Mouse (Mus musculus) cerebellum, postnatal 25 days (tissue): Measurements from ENCODE around the gene Mcm2.

ENCODE experiments used
- DNase-seq, 2 experiments: peaks; one replicate each; pipeline ENCODE4 v3.0.0; 2021; ENCODE audit warnings: mixed read lengths in 2 of 2

Mcm2 gene

DNA sequence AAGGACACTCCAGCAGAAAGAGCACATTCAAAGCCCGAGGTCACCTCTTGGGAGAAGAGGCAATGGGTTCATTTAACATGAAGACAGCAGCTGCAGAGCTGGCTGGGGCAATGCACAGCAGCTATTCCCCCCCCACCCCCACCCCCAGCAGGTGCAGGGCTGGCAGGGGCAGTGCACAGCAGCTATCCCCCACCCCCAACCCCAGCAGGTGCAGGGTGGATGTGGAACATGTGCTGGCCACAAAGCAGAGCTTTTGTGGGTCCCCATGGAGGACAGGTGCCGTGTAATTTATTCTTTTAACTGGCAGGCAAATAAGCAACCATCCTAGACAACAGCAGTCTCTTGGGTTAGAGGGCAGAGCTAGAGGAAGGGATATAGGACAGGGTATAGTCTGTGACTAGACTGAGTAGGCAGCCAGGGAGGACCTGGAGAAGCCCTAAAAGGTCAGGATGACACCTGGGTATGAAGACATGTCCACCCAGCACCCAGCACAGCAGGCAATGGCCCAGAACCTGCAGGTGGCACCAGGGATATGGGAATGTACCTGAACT, 12.1 kb downstream of the Mcm2 start:
- no peak for DNase-seq

DNA sequence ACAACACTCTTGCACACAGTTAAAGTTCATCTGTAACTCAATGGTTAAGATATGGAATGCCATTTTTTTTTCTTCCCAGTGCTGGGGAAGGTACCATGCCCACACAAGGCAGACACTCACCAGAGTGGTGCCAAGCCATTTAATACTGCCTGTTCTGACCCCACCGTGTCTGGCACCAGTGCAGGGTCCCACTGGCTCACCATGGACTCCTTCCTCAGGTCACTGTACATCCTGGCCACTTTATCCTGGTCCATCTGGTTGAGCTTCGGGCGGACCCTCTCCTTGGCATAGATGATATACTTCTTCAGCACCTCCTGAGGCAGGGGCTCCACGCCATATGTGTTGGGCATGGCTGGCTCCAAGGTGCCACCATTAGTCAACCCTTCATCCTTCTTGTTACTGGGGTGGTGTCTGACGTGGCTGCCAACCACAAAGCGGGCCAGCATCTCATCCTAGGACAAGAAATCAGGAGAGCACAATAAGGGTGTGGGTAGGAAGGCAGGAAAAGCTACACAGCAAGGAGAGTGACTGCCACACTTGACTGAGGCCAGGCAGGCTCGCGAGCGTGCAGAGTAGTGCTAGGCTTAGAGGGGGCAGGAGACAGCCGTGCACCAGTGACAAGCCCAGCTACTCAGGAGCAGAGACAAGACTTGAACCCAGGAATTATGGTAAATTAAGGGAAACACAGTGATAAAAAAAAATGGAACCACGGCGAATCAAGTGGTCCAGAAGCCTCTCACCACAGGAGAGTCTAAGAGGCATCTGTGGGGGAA, 12.8 kb downstream of the Mcm2 start:
- DNase-seq = no peak

DNA sequence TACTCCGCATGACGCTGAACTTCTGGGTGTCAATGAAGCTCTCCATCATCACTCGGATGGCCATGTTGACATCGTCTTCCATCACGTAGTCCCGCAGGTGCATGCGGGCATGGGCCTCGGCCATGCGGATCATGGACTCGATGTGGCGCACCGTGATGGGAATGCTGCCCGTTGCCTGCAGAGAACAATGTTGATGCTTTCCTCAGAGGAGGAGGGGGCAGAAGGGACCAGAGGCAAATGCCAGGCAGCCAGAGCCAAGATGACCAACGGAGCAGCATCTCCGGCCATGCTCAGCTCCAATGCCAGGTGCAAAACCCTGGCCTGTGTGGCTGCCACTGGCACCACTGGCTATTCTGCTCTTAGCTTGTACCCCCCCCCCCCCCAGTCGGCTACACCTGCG, 13.9 kb downstream of the Mcm2 start:
- DNase-seq = no peak

DNA sequence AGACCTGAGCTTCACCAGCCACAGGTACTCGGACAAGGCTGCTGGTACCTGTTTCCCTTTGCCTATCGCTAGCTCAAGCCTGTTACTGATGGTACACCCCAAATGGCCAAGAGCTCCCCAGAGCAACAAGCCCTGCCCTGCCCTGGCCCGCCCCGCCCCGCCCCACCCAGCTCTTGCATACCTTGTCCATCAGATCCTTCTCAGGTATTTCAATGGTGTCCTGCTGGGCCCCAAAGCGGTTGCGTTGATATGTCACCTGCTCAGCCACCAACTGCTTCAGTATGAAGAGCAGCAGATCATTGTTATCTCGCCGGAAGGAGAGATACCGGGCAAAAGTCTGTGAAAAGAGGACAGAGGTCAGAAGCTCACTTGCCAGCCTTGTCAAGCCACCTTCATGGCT, 14.4 kb downstream of the Mcm2 start:
- DNase-seq = no peak

DNA sequence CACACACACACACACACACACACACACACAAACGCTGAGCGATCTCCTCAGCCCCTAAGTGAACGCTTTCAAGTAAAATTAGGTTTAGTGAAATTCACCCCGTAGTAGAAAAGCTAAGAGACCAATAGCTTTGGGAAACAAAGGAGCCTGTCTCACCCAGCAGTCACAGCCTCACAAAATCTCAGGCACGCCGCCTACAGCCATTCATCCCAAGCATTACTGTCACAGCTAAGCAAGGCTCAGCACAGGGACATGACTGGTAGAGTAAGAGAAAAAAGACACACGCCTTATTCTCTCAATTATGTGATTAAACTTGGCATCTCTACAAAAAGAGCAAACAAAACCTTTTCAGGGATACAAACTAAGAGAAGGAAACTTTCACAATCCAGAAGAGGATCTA, 17.2 kb downstream of the Mcm2 start:
- DNase-seq = no peak

DNA sequence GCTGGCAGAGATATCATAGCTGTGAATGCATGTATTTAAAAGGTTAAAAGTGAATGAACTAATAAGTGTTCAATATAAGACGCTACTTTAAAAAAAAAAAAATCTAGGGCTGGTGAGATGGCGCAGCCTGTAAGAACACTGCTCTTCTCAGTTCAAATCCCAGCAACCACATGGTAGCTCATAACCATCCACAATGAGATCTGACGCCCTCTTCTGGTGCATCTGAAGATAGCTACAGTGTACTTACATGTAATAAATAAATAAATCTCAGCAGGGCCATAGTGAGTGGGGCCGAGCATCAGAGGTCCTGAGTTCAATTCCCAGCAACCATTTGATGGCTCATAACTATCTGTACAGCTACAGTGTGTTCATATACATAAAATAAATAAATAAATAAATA, 19.1 kb downstream of the Mcm2 start:
- peak in 1 of 2 experiments; percentile 52 for DNase-seq

DNA sequence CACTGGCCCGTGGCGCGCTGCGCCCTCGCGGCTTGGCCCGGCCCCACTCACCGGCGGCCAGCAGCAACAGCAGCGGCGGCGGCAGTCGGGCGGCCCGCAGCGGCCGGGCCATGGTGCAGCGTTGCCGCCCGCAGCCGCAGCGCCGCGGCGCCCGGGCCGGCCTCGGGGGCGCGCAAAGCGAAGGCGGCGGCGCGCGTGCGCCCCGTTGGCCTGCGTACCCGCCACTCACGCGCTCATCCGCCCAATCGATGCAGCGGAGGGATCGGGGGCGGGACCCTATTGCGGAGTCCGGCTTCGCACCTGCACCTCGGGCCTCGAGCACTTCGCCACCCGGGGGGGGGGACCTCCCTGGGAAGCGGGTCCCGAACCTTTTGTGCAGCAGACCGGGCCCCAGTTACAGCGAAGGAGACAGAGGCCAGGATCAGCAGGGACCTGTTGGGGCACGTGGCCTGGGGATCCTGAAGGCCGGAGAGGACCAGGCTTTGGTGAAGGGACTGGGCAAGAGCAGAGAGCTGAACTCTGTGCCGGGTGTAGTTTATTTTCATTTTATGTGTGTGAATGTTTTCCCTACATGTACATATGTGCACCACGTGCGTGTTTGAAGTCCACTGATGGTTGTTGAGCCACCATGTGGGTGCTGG, 23.6 kb downstream of the Mcm2 start, which contains the start of gene Podxl2:
Podxl2 (minus strand) TSS at position 177 of the 641 bp plus-strand sequence.
- peak; percentile 91 to 95 for DNase-seq

DNA sequence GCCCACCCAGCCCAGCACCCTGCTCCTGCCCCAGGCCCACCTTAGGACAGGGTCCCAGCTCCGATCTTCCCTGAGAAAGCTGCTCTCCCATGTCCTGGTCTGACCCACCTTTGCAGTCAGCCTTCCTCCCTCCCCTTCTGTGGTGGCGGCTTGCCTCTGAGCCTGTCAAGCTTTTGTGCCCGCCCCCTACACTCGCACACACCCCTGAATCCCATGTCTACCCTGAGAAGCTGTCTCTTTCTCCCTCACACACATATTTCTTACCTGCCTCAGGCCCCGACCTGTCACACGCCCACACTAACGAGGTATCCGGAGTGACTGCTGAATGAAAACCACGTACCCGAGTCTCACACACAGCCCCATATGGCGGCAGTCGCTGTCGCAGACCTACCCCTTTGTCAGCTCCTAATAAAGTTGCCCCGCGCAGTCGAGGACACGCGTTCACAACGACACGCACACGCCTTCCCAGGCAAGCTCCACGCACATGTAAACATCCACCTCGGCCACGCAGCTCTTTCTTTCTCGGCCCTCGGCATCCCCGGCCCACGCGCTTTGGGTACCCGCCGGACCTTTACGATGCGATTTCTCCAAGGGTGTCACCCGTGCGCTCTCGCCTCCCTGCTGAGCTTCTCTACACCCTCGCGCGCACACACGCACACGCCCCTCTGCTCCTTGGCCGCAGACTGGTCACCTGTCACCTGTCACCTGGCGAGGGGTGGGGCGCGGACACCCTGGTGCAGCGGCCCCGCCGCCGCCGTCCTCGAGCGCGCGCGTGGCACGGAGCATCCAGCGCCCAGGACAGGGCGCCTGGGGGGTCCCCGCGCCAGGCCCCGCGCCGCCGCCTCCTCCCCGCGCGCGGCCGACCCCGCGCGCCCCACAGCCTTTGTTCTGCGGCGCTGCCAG, 24.4 kb downstream of the Mcm2 start:
- peak; percentile 62 to 69 for DNase-seq

DNA sequence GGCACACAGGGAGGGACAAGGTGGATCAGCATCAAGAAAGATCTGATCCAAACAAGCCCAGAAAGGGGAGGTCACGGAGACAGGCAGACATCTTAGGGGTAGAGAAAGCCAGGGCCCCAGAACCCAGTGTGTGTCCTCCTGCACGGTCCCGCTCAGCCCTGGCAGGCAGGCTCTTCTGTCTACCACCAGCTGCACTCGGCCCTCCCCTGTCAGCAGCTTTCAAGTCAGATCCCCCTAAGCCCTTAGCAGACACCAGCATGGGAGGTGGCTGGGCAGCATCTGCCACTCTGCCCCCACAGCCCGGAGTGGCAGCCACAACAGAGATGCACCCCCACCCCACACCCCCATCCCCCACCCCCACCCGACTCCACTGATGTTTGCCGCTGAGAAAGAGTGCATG, 25.8 kb downstream of the Mcm2 start:
- DNase-seq = peak in 1 of 2 experiments; percentile 48

DNA sequence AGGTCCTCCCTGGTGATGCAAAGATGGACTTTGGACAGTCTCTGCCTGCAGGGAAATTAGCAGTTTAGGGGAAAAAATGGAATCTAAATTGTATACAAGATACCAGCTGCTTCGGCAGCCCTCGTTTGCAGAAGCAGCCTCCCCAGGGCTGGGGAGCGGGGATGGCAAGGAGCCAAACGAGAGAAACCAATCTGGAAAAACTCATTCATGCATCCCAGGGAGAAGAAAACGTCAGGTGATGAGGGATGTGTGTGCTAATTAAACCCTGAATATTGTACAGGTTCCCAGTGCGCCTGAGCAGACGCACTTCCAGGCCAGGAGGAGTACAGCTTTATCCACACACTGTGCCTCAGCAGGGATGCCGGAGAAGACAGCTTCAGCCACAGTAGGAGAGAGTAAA, 27.0 kb downstream of the Mcm2 start:
- peak; percentile 56 to 70 for DNase-seq

DNA sequence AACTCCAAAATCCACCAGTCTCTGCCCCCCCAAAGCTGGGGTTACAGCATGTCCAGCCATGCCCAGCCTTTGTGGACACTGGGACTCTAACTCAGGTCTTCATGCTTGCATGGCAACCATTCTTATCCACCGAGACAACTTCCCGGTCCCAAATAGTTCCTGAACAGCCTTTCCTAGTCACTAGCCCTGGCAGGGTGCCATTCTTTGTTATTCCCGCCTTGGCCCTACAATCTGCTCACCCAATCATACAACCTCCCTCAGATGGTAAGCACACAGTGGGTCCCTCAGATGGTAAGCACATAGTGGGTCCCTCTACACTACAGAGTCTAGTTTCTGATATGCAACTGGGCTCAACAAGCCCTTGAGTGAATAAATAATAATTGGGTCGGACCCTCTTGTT, 28.0 kb downstream of the Mcm2 start:
- peak in 1 of 2 experiments; percentile 75 for DNase-seq

DNA sequence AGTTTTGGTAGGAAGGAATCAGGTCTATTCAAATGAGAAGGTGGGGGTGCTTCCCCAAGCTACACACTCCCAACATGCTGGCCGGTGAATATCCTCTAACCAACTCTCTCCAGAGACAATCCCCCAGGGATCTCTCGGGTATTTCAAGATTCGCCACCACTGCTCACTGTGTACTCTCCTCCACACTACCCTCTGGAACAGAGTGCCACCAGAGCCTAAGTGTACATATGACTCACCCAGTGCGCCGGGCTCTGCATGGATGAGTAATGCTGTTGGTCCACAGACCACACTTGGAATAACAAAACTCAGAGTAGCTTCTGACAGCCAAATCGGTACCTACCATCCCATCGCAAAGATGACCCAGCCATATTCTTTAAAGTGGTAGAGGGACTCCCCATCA, 29.1 kb downstream of the Mcm2 start:
- peak in 1 of 2 experiments; percentile 36 for DNase-seq

DNA sequence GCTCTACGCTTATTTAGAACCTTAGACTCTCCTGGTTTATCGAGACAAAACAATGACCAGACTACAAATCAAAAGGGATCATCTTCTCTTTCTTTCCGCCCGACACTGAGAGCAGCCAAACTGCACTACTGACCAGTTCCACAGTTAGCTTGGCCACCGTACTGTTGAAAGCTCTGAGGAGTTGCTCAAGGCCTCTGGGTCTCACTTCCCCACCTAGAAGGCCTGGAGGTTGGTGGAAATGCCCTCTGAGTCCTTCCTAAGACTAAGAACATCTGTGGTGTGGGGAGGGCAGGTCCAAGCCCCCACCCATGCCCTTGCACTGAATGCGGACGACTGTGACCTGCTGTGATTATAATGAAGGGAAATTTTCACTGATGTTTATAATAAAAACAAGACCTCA, 32.9 kb downstream of the Mcm2 start:
- no peak for DNase-seq

DNA sequence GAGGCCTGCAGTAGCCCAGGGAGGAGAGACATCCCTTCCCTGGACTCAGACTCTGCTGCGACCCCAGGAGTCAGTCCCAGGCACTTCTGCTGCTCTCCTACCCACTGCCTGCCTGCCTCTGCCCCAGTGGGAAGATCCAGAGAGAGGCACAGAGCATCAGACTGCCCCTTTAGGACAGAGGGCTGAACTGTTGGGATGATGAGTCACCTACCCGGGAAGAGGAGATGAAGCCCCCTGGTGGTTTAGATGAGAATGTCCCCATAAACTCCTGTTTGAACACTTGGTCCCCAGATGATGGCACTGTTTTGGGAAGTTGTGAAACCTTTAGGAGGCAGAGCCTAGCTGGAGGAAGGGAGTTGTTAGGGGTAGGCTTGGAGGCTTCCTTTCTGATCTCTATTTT, 37.7 kb downstream of the Mcm2 start:
- peak in 1 of 2 experiments; percentile 43 for DNase-seq

DNA sequence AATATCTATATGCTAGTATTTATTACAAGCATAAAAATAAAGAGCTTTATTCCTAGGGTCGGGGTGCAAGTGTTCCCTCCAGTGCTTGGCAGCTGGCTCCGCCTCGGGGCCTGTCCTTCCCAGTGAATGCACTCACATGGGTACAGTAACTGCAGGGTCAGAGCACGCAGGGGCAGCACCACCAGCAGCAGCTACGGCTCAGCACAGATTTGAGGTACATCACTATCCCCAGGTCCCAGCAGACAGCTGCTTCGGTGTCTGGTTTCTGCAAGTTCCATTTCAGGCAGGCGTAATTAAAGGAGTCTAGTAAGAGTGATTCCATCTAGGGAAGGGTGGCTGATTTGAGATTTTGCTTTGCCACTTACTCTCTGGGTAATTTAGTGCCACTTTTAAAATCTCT, 40.2 kb downstream of the Mcm2 start:
- DNase-seq = peak in 1 of 2 experiments; percentile 30

DNA sequence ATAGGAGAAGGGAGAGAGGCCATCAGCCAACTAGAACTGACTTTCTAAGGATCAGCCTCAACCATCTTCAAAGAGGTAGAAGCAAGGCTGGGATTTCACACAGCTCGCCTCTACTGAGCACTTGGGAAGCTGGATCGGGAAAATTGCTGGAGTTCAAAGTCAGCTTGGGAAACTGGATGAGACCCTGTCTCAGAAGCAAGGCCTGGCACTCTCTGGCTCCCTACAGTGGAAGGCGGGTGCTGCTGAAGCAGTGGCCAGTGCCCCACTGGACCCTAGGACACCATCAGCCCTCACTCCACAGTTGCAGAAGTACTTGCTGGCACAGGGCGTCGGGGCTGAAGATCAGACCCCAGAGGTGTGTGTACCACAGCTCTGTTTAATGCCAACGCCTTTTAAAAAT, 40.8 kb downstream of the Mcm2 start:
- peak in 1 of 2 experiments; percentile 46 for DNase-seq

DNA sequence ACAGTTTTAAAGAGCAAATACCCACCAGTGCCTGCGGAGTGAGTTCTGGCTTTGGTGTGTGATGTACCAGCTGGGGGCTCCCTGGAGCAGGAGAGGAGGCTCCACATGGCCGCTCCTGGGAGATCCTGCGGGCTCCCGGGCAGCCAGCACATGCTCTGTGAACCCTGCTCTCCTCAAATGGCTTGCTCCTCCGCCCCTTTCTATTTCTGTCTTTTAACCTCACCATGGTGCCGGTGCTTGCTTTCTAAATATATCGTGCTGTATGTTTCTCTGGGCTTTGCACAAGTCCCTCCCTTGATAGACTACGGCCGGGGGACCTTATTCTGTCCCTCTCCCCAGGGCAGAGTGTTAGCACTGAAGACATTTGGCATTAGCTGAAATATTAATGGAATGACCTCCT, 41.3 kb downstream of the Mcm2 start:
- peak; percentile 82 to 85 for DNase-seq

DNA sequence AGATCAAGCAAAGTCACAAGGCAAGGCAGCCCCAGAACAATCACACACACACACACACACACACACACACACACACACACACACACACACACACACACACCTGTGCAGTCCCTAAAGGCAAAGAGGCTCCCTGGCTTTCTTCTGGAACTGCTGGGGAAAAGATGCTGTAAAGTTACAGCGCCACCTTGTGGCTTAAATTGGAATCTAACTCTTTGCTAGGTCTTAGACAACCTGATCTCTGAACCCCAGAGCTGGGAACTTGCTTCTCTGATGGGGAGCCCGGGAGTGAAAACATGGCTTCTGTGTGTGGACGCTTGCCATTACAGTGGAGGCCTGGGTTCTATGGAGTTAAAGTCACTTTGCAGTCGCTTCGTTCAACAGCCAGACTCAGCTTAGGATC, 42.9 kb downstream of the Mcm2 start:
- DNase-seq = peak; percentile 68 to 83

DNA sequence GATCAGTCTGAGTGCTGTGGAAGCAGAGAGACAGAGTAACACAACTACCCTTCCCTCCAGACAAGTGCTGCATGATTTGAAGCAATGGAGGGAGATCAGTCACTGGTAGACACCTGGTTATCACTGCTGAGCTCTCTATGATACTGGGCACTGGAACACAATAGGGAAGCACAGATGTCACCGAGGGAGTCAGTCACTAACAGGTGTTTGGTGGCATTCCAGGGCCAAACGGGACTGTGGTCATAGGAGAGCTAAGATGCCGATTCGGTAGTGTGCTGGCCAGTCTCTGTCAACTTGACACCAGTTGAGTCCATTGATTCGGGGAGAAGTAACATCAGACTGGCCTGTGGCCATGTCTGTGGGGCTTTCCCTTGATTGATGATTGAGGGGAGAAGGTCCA, 44.1 kb downstream of the Mcm2 start:
- DNase-seq = no peak

DNA sequence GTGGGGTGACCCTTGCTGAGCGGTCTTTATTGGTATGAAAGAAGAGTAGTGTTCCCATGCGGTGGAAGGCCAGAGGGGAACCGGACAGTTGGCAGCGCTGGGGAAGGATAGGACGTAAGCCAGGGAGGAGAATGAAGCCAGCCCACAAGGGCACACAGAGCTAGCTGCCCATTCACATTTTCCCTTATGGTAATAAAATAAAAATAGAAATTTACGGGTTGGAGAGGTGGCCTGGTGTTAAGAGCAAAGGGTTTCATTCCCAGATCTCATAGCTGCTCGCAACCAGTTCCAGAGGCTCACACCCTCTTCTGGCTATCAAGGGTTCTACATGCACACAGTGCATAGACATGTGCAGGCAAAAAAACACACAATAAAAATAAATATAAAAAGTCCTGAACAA, 48.5 kb downstream of the Mcm2 start:
- DNase-seq = peak in 1 of 2 experiments; percentile 74

DNA sequence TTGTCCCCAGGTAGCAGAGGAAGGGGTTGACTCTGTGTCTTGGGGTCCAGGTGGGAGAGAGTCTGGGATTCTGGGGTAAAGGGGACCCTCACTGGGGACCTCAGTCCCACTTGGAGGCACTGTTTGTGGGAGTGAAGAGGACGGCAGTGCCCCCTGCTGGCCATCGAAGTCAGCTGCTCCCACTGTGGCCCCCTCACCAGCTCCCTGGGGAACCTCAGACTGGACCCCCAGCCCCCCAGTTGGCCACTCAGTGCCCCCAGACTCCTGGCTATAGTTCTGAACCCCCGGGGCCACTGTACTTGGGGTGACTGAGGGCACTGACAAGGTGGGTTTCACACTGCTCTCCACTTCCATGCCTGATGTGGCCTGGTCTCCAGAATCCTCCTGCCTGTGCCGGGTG, 49.3 kb downstream of the Mcm2 start:
- DNase-seq = peak in 1 of 2 experiments; percentile 66

DNA sequence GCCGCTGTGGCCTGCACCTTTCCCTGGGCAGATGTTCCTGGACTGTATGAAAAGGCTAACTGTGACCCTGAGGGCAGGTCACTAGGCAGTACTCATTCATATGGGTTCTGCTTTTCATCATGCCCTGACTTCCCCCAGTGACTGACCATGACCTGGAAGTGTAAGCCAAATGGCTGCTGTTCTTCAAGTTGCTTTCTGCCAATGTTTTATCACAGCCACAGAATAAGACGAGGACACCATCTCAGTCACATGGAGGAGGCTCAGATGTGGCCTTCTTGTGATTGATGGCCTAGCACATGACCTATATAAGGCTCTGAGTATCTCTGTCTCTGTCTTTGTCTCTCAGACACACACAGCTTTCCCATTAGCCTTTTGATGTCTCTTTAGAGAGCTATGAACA, 51.0 kb downstream of the Mcm2 start:
- no peak for DNase-seq
